Mouse (Mus musculus): Measurements from ENCODE around the gene 1700028J19Rik. TPM values are rescaled to one million over a fixed set of nuclear protein-coding genes. Genes with fewer than 3 reads are reported as not detected.
"Not testable (repeated sequence)": the region's sequence is repeated elsewhere in the genome, so short reads cannot be mapped to it uniquely, and the experiment has no call there.

The 1700028J19Rik gene
- total and polyA plus RNA-seq, 2 experiments from 2014 or later: 0.31 to 1.3 TPM

- DNase-seq (ENCODE audit: low spot score) (no peak), ATAC-seq (ENCODE audit: insufficient read depth, low read depth) (no peak)
- Histone ChIP-seq H3K36me3 (replicated peaks; ENCODE audit: control insufficient read depth, insufficient read depth, low read length) (no peaks in the 10 kb centered on the region), H3K27me3 (ENCODE audit: control insufficient read depth, insufficient read depth, low read length) (no peaks in the 10 kb centered on the region), H3K4me3 (ENCODE audit: low read depth, low read length) (no peak within 1 kb of the TSS), H3K9me3 (replicated peaks; ENCODE audit: control insufficient read depth, low read length) (no peaks in the 10 kb centered on the region), H3K27ac (ENCODE audit: low read depth) (no peak within 1 kb of the TSS), H3K9ac (replicated peaks; ENCODE audit: low read depth, low read length) (no peak within 1 kb of the TSS), H3K4me1 (ENCODE audit: control insufficient read depth, insufficient read depth) (no peaks in the 10 kb centered on the region), H3K4me2 (ENCODE audit: low read depth, low read length) (no peak within 1 kb of the TSS)
- WGBS: 57% methylated on average over 1 of the region's 1 CpGs
- TF ChIP-seq CTCF (IDR thresholded peaks at IDR 0.05; ENCODE audit: low read depth) (no peak), EP300 (IDR thresholded peaks at IDR 0.05; ENCODE audit: low read depth) (no peak)
Measured at GRCm38 (mm10) chr7:44215645-44216044, 30.9 kb downstream of the 1700028J19Rik start, which contains the start of gene Klk1b5. Gene Klk1b5, plus strand, starts transcription at chr7:44215945.

GRCm38 (mm10) chr7:44208307-44208706, 38.2 kb downstream of the 1700028J19Rik start:
- Histone ChIP-seq H3K27me3 (ENCODE audit: control insufficient read depth, insufficient read depth, low read length) (0 out of 2 replicates have a peak, but pooled peaks cover 3% of the 10 kb centered on the region), H3K36me3 (replicated peaks; ENCODE audit: control insufficient read depth, insufficient read depth, low read length) (no peaks in the 10 kb centered on the region), H3K9me3 (replicated peaks; ENCODE audit: control insufficient read depth, low read length) (no peaks in the 10 kb centered on the region), H3K9ac (replicated peaks; ENCODE audit: low read depth, low read length) (no peak overlapping the region), H3K4me1 (ENCODE audit: control insufficient read depth, insufficient read depth) (no peaks in the 10 kb centered on the region), H3K4me2 (ENCODE audit: low read depth, low read length) (no peak overlapping the region), H3K27ac (ENCODE audit: low read depth) (no peak overlapping the region), H3K4me3 (ENCODE audit: low read depth, low read length) (no peak overlapping the region)
- no peak for ATAC-seq (ENCODE audit: insufficient read depth, low read depth)
- TF ChIP-seq CTCF (IDR thresholded peaks at IDR 0.05; ENCODE audit: low read depth) (no peak), EP300 (IDR thresholded peaks at IDR 0.05; ENCODE audit: low read depth) (no peak)
- DNase-seq (ENCODE audit: low spot score): no peak
- 72% methylated on average over 3 of the region's 3 CpGs for WGBS

- H3K4me3 ChIP-seq (ENCODE audit: low read depth, low read length); H3K27me3 ChIP-seq (ENCODE audit: control insufficient read depth, insufficient read depth, low read length); H3K9ac ChIP-seq (replicated peaks; ENCODE audit: low read depth, low read length); DNase-seq (ENCODE audit: low spot score); H3K4me2 ChIP-seq (ENCODE audit: low read depth, low read length); H3K36me3 ChIP-seq (replicated peaks; ENCODE audit: control insufficient read depth, insufficient read depth, low read length); H3K9me3 ChIP-seq (replicated peaks; ENCODE audit: control insufficient read depth, low read length); H3K4me1 ChIP-seq (ENCODE audit: control insufficient read depth, insufficient read depth); H3K27ac ChIP-seq (ENCODE audit: low read depth); ATAC-seq (ENCODE audit: insufficient read depth, low read depth): not testable (repeated sequence)
- WGBS: 26% methylated on average over 3 of the region's 3 CpGs
Measured at GRCm38 (mm10) chr7:44207135-44207534, 39.4 kb downstream of the 1700028J19Rik start, which contains the start of gene Klk1b4. Gene Klk1b4, plus strand, starts transcription at chr7:44207435.

- H3K27me3 ChIP-seq (ENCODE audit: control insufficient read depth, insufficient read depth, low read length): no peaks in the 10 kb centered on the region
- DNase-seq (ENCODE audit: low spot score) (no peak), ATAC-seq (ENCODE audit: insufficient read depth, low read depth) (no peak)
- no peaks in the 10 kb centered on the region for H3K36me3 ChIP-seq (replicated peaks; ENCODE audit: control insufficient read depth, insufficient read depth, low read length)
- no peaks in the 10 kb centered on the region for H3K9me3 ChIP-seq (replicated peaks; ENCODE audit: control insufficient read depth, low read length)
- H3K4me1 ChIP-seq (ENCODE audit: control insufficient read depth, insufficient read depth): no peaks in the 10 kb centered on the region
- H3K4me3 ChIP-seq (ENCODE audit: low read depth, low read length): no peak within 1 kb of the TSS
- H3K9ac ChIP-seq (replicated peaks; ENCODE audit: low read depth, low read length): no peak within 1 kb of the TSS
- H3K27ac ChIP-seq (ENCODE audit: low read depth): no peak within 1 kb of the TSS
- 41% methylated on average over 3 of the region's 3 CpGs for WGBS
- H3K4me2 ChIP-seq (ENCODE audit: low read depth, low read length): no peak within 1 kb of the TSS
- TF ChIP-seq EP300 (IDR thresholded peaks at IDR 0.05; ENCODE audit: low read depth): no peak
- no peak for TF ChIP-seq CTCF (IDR thresholded peaks at IDR 0.05; ENCODE audit: low read depth)
Measured at GRCm38 (mm10) chr7:44197891-44198290, 48.6 kb downstream of the 1700028J19Rik start, which contains the start of gene Klk1b3. Gene Klk1b3, plus strand, starts transcription at chr7:44198191.

GRCm38 (mm10) chr7:44193466-44193865, 53.0 kb downstream of the 1700028J19Rik start:
- 81% methylated on average over 1 of the region's 1 CpGs for WGBS
- H3K9ac ChIP-seq (replicated peaks; ENCODE audit: low read depth, low read length); DNase-seq (ENCODE audit: low spot score): not testable (repeated sequence)

GRCm38 (mm10) chr7:44187936-44188335, 58.6 kb downstream of the 1700028J19Rik start, which contains the start of gene Klk1b24:
Gene Klk1b24, plus strand, starts transcription at chr7:44188236.
- not testable (repeated sequence) for H3K4me1 ChIP-seq (ENCODE audit: control insufficient read depth, insufficient read depth); H3K4me2 ChIP-seq (ENCODE audit: low read depth, low read length); H3K9me3 ChIP-seq (replicated peaks; ENCODE audit: control insufficient read depth, low read length); H3K4me3 ChIP-seq (ENCODE audit: low read depth, low read length); H3K9ac ChIP-seq (replicated peaks; ENCODE audit: low read depth, low read length); DNase-seq (ENCODE audit: low spot score); H3K27me3 ChIP-seq (ENCODE audit: control insufficient read depth, insufficient read depth, low read length); H3K27ac ChIP-seq (ENCODE audit: low read depth); H3K36me3 ChIP-seq (replicated peaks; ENCODE audit: control insufficient read depth, insufficient read depth, low read length); ATAC-seq (ENCODE audit: insufficient read depth, low read depth)

More at GRCm38 (mm10) chr7:44193466-44193865, 53.0 kb downstream of the 1700028J19Rik start:
- not testable (repeated sequence) for H3K4me1 ChIP-seq (ENCODE audit: control insufficient read depth, insufficient read depth); H3K4me2 ChIP-seq (ENCODE audit: low read depth, low read length); H3K4me3 ChIP-seq (ENCODE audit: low read depth, low read length); H3K9me3 ChIP-seq (replicated peaks; ENCODE audit: control insufficient read depth, low read length); ATAC-seq (ENCODE audit: insufficient read depth, low read depth); H3K36me3 ChIP-seq (replicated peaks; ENCODE audit: control insufficient read depth, insufficient read depth, low read length); H3K27me3 ChIP-seq (ENCODE audit: control insufficient read depth, insufficient read depth, low read length); H3K27ac ChIP-seq (ENCODE audit: low read depth)

- WGBS: 65% methylated on average over 8 of the region's 8 CpGs
- not testable (repeated sequence) for H3K4me3 ChIP-seq (ENCODE audit: low read depth, low read length); H3K36me3 ChIP-seq (replicated peaks; ENCODE audit: control insufficient read depth, insufficient read depth, low read length); ATAC-seq (ENCODE audit: insufficient read depth, low read depth); H3K4me2 ChIP-seq (ENCODE audit: low read depth, low read length); H3K9me3 ChIP-seq (replicated peaks; ENCODE audit: control insufficient read depth, low read length); DNase-seq (ENCODE audit: low spot score); H3K27me3 ChIP-seq (ENCODE audit: control insufficient read depth, insufficient read depth, low read length); H3K9ac ChIP-seq (replicated peaks; ENCODE audit: low read depth, low read length); H3K27ac ChIP-seq (ENCODE audit: low read depth); H3K4me1 ChIP-seq (ENCODE audit: control insufficient read depth, insufficient read depth)
Measured at GRCm38 (mm10) chr7:44186516-44186915, 60.0 kb downstream of the 1700028J19Rik start.
